Mouse (Mus musculus): ENCODE data around the gene Lrp2bp. TPM values are rescaled to one million over a fixed set of nuclear protein-coding genes. Genes with fewer than 3 reads are reported as not detected.

Lrp2bp gene
- polyA plus RNA-seq (2016; fragmentation: Nextera tagmentation; extraction: Ambion mirVana): 0.23 and 0.41 TPM in 2 replicates

DNA sequence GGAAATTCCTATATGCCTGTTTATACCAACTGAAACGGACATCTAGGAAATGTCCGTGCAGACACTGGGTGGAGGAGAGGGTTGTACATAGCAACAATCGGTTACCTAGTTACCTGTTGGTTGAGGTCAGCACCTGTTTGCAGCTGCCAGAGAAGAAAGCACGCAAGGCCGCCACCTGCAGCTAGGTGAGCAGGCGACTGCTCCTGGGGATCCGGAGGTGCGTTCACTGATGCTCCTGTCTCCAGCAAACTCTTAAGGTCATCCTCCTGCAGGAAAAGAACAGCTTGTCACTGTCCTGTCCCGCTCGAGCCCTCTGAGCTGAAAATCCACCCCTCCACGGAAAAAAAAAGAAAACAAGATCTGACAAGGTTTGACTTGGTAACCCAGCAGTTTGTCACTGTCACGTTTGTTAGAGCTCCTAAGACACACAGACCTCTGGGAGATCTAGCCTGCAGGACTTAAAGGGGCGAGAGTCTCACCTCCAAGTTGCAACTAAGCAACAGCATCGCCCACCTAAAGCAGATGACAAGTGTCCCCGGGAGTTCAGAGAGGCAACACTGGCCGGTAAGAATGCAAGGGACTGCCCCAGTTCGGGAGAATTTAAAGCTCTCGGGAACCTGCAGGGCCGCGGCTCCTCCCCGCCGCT is at the start of gene Lrp2bp:
Gene Lrp2bp (plus strand): TSS at position 166 of the 646 bp plus-strand sequence.
- peaks cover 23% of the 10 kb centered on the region for H3K36me3 ChIP-seq
- no peaks in the 10 kb centered on the region for H3K9me3 ChIP-seq
- H3K4me1 ChIP-seq (replicated peaks): peaks cover 5% of the 10 kb centered on the region
- H3K9ac ChIP-seq (replicated peaks): peak within 1 kb of the TSS; percentile 76
- H3K27me3 ChIP-seq: no peaks in the 10 kb centered on the region
- peak within 1 kb of the TSS; percentile 53 for H3K4me3 ChIP-seq (replicated peaks)
- peak within 1 kb of the TSS; percentile 84 for H3K4me2 ChIP-seq
- ATAC-seq (ENCODE audit: insufficient number of reproducible peaks, insufficient read depth, low FRiP score, low TSS enrichment, low read depth): no peak
- WGBS: 2% methylated on average over 22 of the region's 22 CpGs
- H3K27ac ChIP-seq: peak within 1 kb of the TSS; percentile 97

DNA sequence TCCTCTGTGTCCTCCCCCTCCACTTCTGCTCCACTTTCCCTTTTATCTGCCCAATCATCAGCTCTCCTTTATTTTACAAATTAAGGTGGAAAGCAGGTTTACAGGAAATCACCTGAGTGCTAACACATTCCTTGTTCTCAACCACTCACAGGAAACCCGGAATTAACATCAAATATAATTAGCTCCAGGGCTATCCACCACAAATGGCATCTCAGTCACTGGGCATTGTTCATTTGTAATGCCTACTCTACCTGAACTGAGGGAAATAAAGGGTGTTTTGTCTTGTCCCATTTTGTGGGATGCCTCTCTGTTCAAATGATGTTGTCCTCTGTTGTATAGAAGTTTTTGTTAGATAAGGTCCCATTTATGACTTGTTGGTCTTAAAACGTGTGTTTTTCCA is 48.5 kb upstream of the Lrp2bp start:
- no peaks in the 10 kb centered on the region for H3K27me3 ChIP-seq
- WGBS: 60% methylated on average over 2 of the region's 2 CpGs
- no peak overlapping the region for H3K4me2 ChIP-seq
- H3K4me1 ChIP-seq (replicated peaks): no peaks in the 10 kb centered on the region
- no peak overlapping the region for H3K4me3 ChIP-seq (replicated peaks)
- ATAC-seq (ENCODE audit: insufficient number of reproducible peaks, insufficient read depth, low FRiP score, low TSS enrichment, low read depth): no peak
- no peaks in the 10 kb centered on the region for H3K36me3 ChIP-seq
- H3K27ac ChIP-seq: no peak overlapping the region
- H3K9me3 ChIP-seq: no peaks in the 10 kb centered on the region
- no peak overlapping the region for H3K9ac ChIP-seq (replicated peaks)

DNA sequence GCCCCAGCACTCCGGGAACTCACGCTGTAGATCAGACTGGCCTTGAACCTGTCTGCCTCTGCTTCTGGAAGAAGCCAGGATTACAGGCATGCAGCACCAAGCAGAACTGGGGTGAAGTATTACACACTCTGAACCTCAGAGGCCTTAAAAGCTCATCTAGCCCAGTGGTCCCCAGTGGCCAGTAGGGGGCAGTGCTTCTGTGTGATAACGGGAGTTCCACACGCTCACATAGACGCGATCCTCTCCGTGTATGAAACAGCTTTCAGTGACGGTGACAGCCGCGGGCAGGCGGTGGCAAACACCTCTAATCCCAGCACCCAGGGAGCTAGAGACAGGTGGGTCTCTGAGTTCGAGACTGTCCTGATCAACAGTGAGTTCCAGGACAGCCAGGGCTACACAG is 28.2 kb upstream of the Lrp2bp start:
- Histone ChIP-seq H3K4me1 (replicated peaks) (peaks cover 9% of the 10 kb centered on the region; the same call in 1 of the 2 replicates), H3K27me3 (no peaks in the 10 kb centered on the region), H3K36me3 (no peaks in the 10 kb centered on the region), H3K9ac (replicated peaks) (no peak overlapping the region), H3K9me3 (peaks cover 6% of the 10 kb centered on the region), H3K4me3 (replicated peaks) (no peak overlapping the region), H3K4me2 (no peak overlapping the region), H3K27ac (no peak overlapping the region)
- ATAC-seq (ENCODE audit: insufficient number of reproducible peaks, insufficient read depth, low FRiP score, low TSS enrichment, low read depth): no peak
- 92% methylated on average over 12 of the region's 12 CpGs for WGBS

DNA sequence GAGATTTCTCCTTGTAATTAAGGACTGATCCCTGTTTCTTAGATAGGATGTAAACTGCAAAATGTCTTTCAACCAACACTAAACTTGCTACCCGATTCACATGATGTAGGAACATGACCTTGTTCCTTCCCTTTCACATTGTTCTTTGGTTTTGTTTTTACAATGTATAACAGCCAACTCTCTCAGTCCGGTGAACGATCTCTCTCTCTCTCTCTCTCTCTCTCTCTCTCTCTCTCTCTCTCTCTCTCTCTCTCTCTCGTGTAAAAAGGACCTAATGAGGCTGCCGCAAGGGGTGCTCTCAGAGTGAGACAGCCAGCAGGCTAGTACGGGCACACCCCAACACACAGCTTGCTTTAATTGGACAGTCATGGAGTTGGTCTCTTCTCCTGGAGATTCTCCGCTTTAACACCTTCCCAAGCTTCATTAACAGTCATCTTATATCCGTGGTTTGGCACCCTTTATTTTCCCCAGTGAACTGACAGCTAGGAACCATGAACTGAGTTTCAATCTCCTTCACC is 25.1 kb upstream of the Lrp2bp start:
- peak overlapping the region; percentile 88 for H3K27ac ChIP-seq
- no peak overlapping the region for H3K4me3 ChIP-seq (replicated peaks)
- H3K9ac ChIP-seq (replicated peaks): no peak overlapping the region
- 70% methylated on average over 8 of the region's 8 CpGs for WGBS
- no peak for ATAC-seq (ENCODE audit: insufficient number of reproducible peaks, insufficient read depth, low FRiP score, low TSS enrichment, low read depth)
- peaks cover 13% of the 10 kb centered on the region; the same call in 1 of the 2 replicates for H3K4me1 ChIP-seq (replicated peaks)
- H3K4me2 ChIP-seq: peak overlapping the region; percentile 64
- H3K36me3 ChIP-seq: peaks cover 9% of the 10 kb centered on the region
- no peaks in the 10 kb centered on the region for H3K27me3 ChIP-seq
- H3K9me3 ChIP-seq: peaks cover 8% of the 10 kb centered on the region

DNA sequence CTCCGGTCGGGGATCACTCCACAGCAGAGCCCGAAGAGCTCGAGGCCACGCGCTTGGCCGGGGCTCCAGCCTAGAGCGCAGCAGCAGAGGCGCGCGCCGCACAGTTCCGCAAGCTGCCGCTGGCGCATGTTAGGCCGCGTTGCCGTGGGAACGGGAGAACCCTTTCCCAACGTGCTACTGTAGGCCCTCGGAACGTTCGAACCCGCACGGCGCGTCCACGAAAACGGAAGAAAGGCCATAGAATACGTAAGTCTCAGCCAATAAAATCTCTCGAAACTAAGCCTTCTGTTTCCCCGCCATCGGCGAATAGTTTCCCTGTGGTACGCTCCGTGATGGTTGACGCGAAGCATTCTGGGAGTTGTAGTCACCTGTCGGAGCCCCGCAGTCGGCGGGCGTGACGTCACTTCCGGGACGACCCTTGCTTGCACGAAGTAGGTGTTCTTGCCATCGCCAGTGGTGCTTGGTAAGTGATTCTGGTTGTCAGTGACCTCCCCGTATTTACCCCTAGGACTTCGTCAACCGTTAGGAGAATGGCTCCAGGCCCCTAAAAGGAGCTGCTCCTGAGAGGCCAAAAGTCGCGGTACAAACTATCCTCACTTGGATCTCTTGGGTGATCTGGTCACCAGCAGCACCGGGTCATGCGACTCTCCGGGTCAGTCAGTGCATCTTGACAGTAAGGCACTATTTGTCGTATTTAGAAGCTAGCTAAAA is 23.8 kb upstream of the Lrp2bp start, which contains the start of the genes 1700029J07Rik and Ufsp2:
Gene 1700029J07Rik (minus strand): TSS at position 127 of the 711 bp plus-strand sequence.
Gene Ufsp2 (plus strand): TSS at position 403 of the 711 bp plus-strand sequence.
- peak within 1 kb of the TSS; percentile 64 for H3K9ac ChIP-seq (replicated peaks)
- peak within 1 kb of the TSS; percentile 60 for H3K4me3 ChIP-seq (replicated peaks)
- peaks cover 13% of the 10 kb centered on the region; the same call in 1 of the 2 replicates for H3K4me1 ChIP-seq (replicated peaks)
- ATAC-seq (ENCODE audit: insufficient number of reproducible peaks, insufficient read depth, low FRiP score, low TSS enrichment, low read depth): peak; percentile 99
- H3K9me3 ChIP-seq: peaks cover 8% of the 10 kb centered on the region
- H3K4me2 ChIP-seq: peak within 1 kb of the TSS; percentile 64
- WGBS: 2% methylated on average over 57 of the region's 57 CpGs
- H3K36me3 ChIP-seq: peaks cover 17% of the 10 kb centered on the region
- peak within 1 kb of the TSS; percentile 88 for H3K27ac ChIP-seq
- H3K27me3 ChIP-seq: no peaks in the 10 kb centered on the region

DNA sequence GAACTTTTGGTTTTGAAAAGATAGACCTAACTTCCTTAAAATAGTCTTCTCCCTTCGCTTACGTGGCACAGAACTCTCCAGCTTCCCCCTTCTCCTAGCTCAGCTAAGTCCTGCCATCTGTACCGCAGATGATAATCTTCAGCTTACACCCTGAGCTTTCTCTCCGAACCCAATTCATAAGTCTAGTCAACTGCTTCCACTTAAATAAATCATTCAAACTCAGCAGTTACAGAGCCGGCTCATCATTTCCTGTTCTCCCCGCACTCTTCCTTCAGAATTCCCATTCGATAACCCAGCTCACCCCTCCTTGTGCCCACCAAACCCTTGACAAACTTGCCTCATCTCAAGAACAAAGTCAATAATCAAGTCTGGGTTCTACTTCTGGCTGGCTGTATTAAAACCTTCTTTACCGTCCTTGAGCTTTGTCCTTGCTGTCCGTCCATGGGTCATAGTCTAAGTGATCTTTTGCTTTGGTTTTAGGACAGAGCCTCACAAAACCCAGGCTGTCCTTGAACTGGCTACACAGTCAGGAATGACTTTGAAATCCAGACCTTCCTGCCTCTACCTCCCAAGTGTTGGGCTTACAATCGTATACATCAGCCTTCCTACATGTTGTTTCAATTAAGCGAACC is 23.1 kb upstream of the Lrp2bp start:
- Histone ChIP-seq H3K27me3 (no peaks in the 10 kb centered on the region), H3K27ac (no peak overlapping the region), H3K9me3 (peaks cover 5% of the 10 kb centered on the region), H3K4me1 (replicated peaks) (peaks cover 13% of the 10 kb centered on the region; the same call in 1 of the 2 replicates), H3K9ac (replicated peaks) (peak overlapping the region; percentile 58), H3K4me2 (peak overlapping the region; percentile 64), H3K36me3 (peaks cover 22% of the 10 kb centered on the region), H3K4me3 (replicated peaks) (peak overlapping the region; percentile 60)
- no peak for ATAC-seq (ENCODE audit: insufficient number of reproducible peaks, insufficient read depth, low FRiP score, low TSS enrichment, low read depth)
- WGBS: 62% methylated on average over 11 of the region's 11 CpGs

DNA sequence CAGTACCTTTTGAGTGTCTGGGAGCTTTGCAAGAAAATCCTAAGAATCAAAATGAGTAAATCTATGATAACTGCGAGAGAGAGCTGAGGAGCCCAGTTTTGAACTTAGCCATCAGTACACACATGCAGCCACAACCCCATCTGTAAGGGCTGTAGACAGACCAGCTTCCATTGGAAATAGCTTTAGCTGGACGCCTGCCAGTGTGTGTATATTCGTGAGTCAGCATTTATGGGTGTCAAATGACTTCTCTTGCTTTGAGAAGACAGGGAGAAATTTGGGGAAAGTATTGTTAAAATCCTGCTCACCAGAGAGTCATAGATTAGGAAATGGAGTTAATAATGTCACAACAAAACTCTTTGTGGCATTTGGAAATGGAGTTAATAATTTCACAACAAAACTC is 12.4 kb upstream of the Lrp2bp start:
- Histone ChIP-seq H3K27me3 (no peaks in the 10 kb centered on the region), H3K9ac (replicated peaks) (no peak overlapping the region), H3K9me3 (no peaks in the 10 kb centered on the region), H3K4me2 (no peak overlapping the region), H3K36me3 (peaks cover 54% of the 10 kb centered on the region), H3K4me3 (replicated peaks) (no peak overlapping the region), H3K4me1 (replicated peaks) (peaks cover 7% of the 10 kb centered on the region), H3K27ac (peak overlapping the region; percentile 70; the same call in 1 of the 2 replicates)
- 65% methylated on average over 3 of the region's 3 CpGs for WGBS
- no peak for ATAC-seq (ENCODE audit: insufficient number of reproducible peaks, insufficient read depth, low FRiP score, low TSS enrichment, low read depth)

DNA sequence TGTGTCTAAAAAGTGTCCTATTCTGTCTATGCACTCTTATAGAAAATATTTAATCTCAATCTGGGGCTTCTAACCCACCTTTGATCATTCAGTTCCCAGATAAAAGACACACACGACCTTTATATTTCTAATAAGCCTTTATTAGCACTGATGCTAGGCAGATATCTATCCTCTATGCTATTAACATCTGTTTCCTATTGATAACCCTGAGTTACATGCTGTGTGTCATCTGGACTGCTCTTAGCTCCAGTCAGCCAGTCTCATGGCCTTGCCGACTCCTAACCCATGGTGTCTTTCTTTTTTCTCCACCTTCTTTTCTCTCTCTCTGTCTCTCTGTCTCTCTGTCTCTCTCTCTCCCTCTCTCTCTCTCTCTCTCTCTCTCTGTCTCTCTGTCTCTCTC is 10.9 kb upstream of the Lrp2bp start:
- ATAC-seq (ENCODE audit: insufficient number of reproducible peaks, insufficient read depth, low FRiP score, low TSS enrichment, low read depth): no peak

DNA sequence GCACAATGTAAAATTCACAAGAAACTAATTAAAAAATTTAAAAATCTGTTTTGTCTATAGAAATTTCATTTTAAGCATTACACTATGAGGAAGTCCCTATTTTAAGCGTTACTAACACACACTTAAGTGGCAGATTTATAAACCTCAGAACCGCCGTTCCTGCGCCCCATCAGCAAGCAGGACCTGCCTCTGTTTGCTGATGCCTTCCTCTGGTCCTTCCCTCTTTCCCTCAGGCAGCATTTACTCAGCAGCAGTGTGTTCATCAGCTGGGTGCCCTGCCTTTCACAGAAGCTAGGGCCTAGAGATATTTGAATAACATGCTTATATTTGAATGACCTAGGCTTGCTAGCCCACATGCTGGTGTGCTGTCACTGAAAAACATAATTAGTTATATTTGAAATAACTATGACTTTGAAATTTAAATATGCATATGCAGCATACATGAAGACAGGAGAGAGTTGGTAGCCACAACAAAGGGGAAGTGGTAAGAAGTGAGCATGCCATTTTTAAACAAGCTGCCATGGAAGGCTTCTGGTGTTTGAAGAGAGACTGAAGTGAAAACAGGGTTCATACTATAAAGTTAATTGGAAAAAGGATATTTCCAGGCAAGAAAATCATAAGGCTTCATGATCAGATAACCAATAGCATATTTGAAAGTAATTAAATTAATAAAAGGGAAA is 8.3 kb upstream of the Lrp2bp start:
- Histone ChIP-seq H3K4me3 (replicated peaks) (no peak overlapping the region), H3K27ac (no peak overlapping the region), H3K9ac (replicated peaks) (no peak overlapping the region), H3K4me2 (no peak overlapping the region), H3K36me3 (peaks cover 47% of the 10 kb centered on the region), H3K9me3 (no peaks in the 10 kb centered on the region), H3K27me3 (no peaks in the 10 kb centered on the region), H3K4me1 (replicated peaks) (peaks cover 7% of the 10 kb centered on the region)
- ATAC-seq (ENCODE audit: insufficient number of reproducible peaks, insufficient read depth, low FRiP score, low TSS enrichment, low read depth): no peak
- 90% methylated on average over 4 of the region's 4 CpGs for WGBS

More for the DNA sequence above, 10.9 kb upstream of the Lrp2bp start:
- Histone ChIP-seq H3K4me1 (replicated peaks) (peaks cover 7% of the 10 kb centered on the region), H3K4me3 (replicated peaks) (no peak overlapping the region), H3K27me3 (no peaks in the 10 kb centered on the region), H3K36me3 (peaks cover 45% of the 10 kb centered on the region), H3K9me3 (no peaks in the 10 kb centered on the region), H3K4me2 (no peak overlapping the region), H3K27ac (no peak overlapping the region), H3K9ac (replicated peaks) (no peak overlapping the region)
- 44% methylated on average over 2 of the region's 2 CpGs for WGBS

DNA sequence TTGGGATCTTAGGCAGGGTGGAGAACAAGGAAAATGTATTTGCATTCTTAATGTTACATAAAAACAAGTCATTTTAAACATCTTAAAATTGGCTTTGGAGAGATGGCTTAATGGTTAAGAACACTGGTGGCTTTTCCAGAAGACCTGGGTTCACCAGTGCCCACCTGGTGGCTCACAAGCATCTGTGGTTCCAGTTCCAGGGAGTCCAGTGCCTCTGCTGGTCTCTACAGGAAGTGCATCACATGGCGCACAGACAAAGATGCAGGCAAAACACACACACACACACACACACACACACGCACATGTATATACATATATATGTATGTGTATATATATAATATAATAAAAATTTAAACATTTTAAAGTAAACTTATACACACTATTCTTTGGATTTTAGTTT is 5.0 kb upstream of the Lrp2bp start:
- Histone ChIP-seq H3K9me3 (no peaks in the 10 kb centered on the region), H3K27me3 (no peaks in the 10 kb centered on the region), H3K36me3 (peaks cover 48% of the 10 kb centered on the region), H3K4me1 (replicated peaks) (peaks cover 2% of the 10 kb centered on the region), H3K9ac (replicated peaks) (no peak overlapping the region), H3K27ac (no peak overlapping the region), H3K4me3 (replicated peaks) (no peak overlapping the region), H3K4me2 (no peak overlapping the region)
- no peak for ATAC-seq (ENCODE audit: insufficient number of reproducible peaks, insufficient read depth, low FRiP score, low TSS enrichment, low read depth)
- 97% methylated on average over 2 of the region's 2 CpGs for WGBS
